In the genomic region with DNA sequence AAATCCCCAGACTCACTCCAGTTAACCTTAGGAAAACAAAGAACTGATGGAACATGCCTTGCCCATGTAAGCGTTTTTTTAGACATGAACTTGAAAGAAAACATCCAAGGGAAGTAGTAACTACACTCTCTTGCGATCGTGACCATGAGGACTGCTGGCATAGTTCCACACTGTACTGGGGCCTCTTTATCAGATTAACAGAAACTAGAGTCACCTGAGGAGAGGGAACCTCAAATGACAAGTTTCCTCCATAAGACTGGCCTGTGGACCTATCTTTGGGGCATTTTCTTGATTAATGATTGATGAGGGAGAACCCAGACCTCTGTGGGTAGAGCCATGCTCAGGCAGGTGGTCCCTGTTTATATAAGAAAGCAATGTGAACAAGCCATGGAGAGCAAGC, we compare ENCODE assay signal across 25 mouse cellular contexts. TPM values are rescaled to one million over a fixed set of nuclear protein-coding genes. Genes with fewer than 3 reads are reported as not detected.
DNase-seq lines count a peak whose midpoint lies in the region; ATAC-seq lines count a peak whose summit lies in the region.
"Had no signal": no experiment of that assay in that cellular context is flagged by ENCODE, and none has a peak within 500 bp of the region (broad histone marks: within the 10 kb centered on the region; RNA-seq: fewer than 3 reads in every experiment).

No protein-coding gene starts in this region.

- WGBS in kidney, embryonic 16.5 days, result 55% methylated on average over 3 of the region's 3 CpGs
- 58% methylated on average over 3 of the region's 3 CpGs for WGBS in intestine, embryonic 15.5 days

- no peak overlapping the region for H3K4me3 ChIP-seq in kidney, embryonic 16.5 days (ENCODE audit: low read length)
- no peak overlapping the region for H3K4me3 ChIP-seq in intestine, embryonic 15.5 days (replicated peaks)
- H3K4me3 ChIP-seq: embryonic facial prominence, embryonic 12.5 days; embryonic facial prominence, embryonic 15.5 days; gastrocnemius, adult 2 months; hindbrain, embryonic 12.5 days; hindbrain, embryonic 15.5 days had no signal

- H3K9ac ChIP-seq in kidney, embryonic 16.5 days (replicated peaks; ENCODE audit: low read length), result no peak overlapping the region
- no peak overlapping the region for H3K9ac ChIP-seq in intestine, embryonic 15.5 days
- H3K9ac ChIP-seq: embryonic facial prominence, embryonic 12.5 days; embryonic facial prominence, embryonic 15.5 days; forebrain, postnatal 0 days; hindbrain, embryonic 12.5 days; hindbrain, embryonic 15.5 days had no signal

- no peaks in the 10 kb centered on the region for H3K9me3 ChIP-seq in kidney, embryonic 16.5 days (ENCODE audit: low read length)
- no peaks in the 10 kb centered on the region for H3K9me3 ChIP-seq in intestine, embryonic 15.5 days
- H3K9me3 ChIP-seq: embryonic facial prominence, embryonic 12.5 days; embryonic facial prominence, embryonic 15.5 days; hindbrain, embryonic 12.5 days; hindbrain, embryonic 15.5 days had no signal

- H3K4me2 ChIP-seq in kidney, embryonic 16.5 days (replicated peaks; ENCODE audit: low read depth, low read length), result no peak overlapping the region
- H3K4me2 ChIP-seq in intestine, embryonic 15.5 days (replicated peaks), result no peak overlapping the region
- H3K4me2 ChIP-seq: embryonic facial prominence, embryonic 12.5 days; embryonic facial prominence, embryonic 15.5 days; heart, embryonic 11.5 days; hindbrain, embryonic 12.5 days; hindbrain, embryonic 15.5 days had no signal

- peaks cover 6% of the 10 kb centered on the region for H3K4me1 ChIP-seq in kidney, embryonic 16.5 days (ENCODE audit: insufficient read depth, low read length)
- no peaks in the 10 kb centered on the region for H3K4me1 ChIP-seq in intestine, embryonic 15.5 days (replicated peaks)
- H3K4me1 ChIP-seq: embryonic facial prominence, embryonic 12.5 days; embryonic facial prominence, embryonic 15.5 days; hindbrain, embryonic 12.5 days; hindbrain, embryonic 15.5 days had no signal

- H3K27me3 ChIP-seq in kidney, embryonic 16.5 days (ENCODE audit: insufficient read depth, low read length), result no peaks in the 10 kb centered on the region
- no peaks in the 10 kb centered on the region for H3K27me3 ChIP-seq in intestine, embryonic 15.5 days (replicated peaks)
- H3K27me3 ChIP-seq: CH12.LX; embryonic facial prominence, embryonic 12.5 days; embryonic facial prominence, embryonic 15.5 days; hindbrain, embryonic 12.5 days; hindbrain, embryonic 15.5 days had no signal

- H3K27ac ChIP-seq in kidney, embryonic 16.5 days (ENCODE audit: low read length), result peak overlapping the region; percentile 48; the same call in 1 of the 2 replicates
- H3K27ac ChIP-seq in intestine, embryonic 15.5 days, result no peak overlapping the region
- H3K27ac ChIP-seq: embryonic facial prominence, embryonic 12.5 days; embryonic facial prominence, embryonic 15.5 days; gastrocnemius, adult 2 months; hindbrain, embryonic 12.5 days; hindbrain, embryonic 15.5 days had no signal

- no peaks in the 10 kb centered on the region for H3K36me3 ChIP-seq in kidney, embryonic 16.5 days (ENCODE audit: insufficient read depth, low read length)
- H3K36me3 ChIP-seq in intestine, embryonic 15.5 days, result no peaks in the 10 kb centered on the region
- H3K36me3 ChIP-seq: embryonic facial prominence, embryonic 12.5 days; embryonic facial prominence, embryonic 15.5 days; G1E; hindbrain, embryonic 12.5 days; hindbrain, embryonic 15.5 days had no signal

- ATAC-seq in kidney, embryonic 16.5 days (ENCODE audit: low FRiP score, low TSS enrichment), result no peak
- peak; percentile 89 for ATAC-seq in intestine, embryonic 15.5 days
- ATAC-seq in megakaryocyte progenitor cell, adult 5-6 weeks (replicated peaks; ENCODE audit: poor library complexity), result 0 out of 2 replicates have a peak, but pooled peaks have one; percentile 3
- ATAC-seq: forebrain, embryonic 14.5 days; forebrain, postnatal 0 days had no signal

- DNase-seq in kidney, adult 11 months, result no peak
- DNase-seq in right cerebral cortex, postnatal 36 days (ENCODE audit: low spot score in 2 of 2), result no peak
- DNase-seq in lung, postnatal 14 days, result no peak
- no peak for DNase-seq in adrenal gland, postnatal 25 days
- DNase-seq: adrenal gland, adult 2 months; adrenal gland, postnatal 14 days; B cell, adult 2 months; cerebellum, adult 11-12 months; cerebellum, adult 8-10 months; cerebellum, postnatal 14 days; forebrain, postnatal 0 days; gastrocnemius, adult 2 months; gastrocnemius, postnatal 14 days; heart, adult 11 months had no signal

RNA-seq across cellular contexts. Expression of a gene that starts 44.7 kb away (rescaled TPM):
- 3.9 and 6.2 TPM in 2 replicates for polyA plus RNA-seq in kidney, embryonic 16.5 days (2015; fragmentation: Nextera tagmentation; extraction: Ambion mirVana)
- polyA plus RNA-seq in intestine, embryonic 15.5 days (2015; fragmentation: Nextera tagmentation; extraction: Ambion mirVana), result 5.0 TPM in 2 replicates
- total RNA-seq in megakaryocyte progenitor cell, adult 5-6 weeks (2015), result 81.8 and 91.6 TPM in 2 replicates
- total RNA-seq in megakaryocyte progenitor cell, adult 5-6 weeks (2017), result 40.7 and 45.9 TPM in 2 replicates
- total RNA-seq in adrenal gland, postnatal 25 days (2021), result 24.9 and 36.2 TPM in 2 replicates
